Mouse (Mus musculus): ENCODE measurements around the gene Snx33. TPM values are rescaled to one million over a fixed set of nuclear protein-coding genes. Genes with fewer than 3 reads are reported as not detected.
A peak's percentile ranks its signal among the peaks of the same experiment; 100 is the strongest.

The Snx33 gene
- polyA plus RNA-seq, 1 experiment from 2014 or later = 12.3 TPM

DNA sequence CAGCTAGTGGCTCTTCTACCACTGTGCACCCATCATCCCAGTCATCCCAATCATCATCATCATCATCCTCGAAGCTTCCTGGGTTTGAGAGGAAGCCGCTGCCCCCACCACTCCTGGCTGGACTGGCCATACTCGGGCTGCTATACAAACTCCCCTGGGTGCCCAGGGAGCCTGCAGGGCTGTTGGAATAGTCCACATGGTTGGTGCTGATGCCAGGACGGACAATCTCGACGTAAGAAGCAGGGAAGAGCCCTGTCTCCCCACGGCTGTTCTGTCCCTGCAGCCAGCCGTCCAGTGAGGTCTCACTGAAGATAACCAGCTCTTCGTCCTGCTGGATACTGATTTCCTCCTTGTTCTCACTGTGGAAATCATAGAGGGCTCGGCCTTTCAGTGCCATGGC, 1.8 kb downstream of the Snx33 start:
- peaks cover 10% of the 10 kb centered on the region for H3K36me3 ChIP-seq (ENCODE audit: insufficient read depth, low read length)
- no peak for ATAC-seq (ENCODE audit: low FRiP score, low TSS enrichment)
- H3K9me3 ChIP-seq (ENCODE audit: low read length) = peaks cover 6% of the 10 kb centered on the region; the same call in 1 of the 2 replicates
- peaks cover 51% of the 10 kb centered on the region for H3K4me1 ChIP-seq (ENCODE audit: insufficient read depth, low read length)
- H3K9ac ChIP-seq (replicated peaks; ENCODE audit: low read length) = peak overlapping the region; percentile 76
- H3K27ac ChIP-seq (ENCODE audit: low read length) = peak overlapping the region; percentile 98; the same call in 1 of the 2 replicates
- peak overlapping the region; percentile 71 for H3K4me3 ChIP-seq (ENCODE audit: low read length)
- H3K4me2 ChIP-seq (replicated peaks; ENCODE audit: low read depth, low read length) = peak overlapping the region; percentile 90
- WGBS = 76% methylated on average over 10 of the region's 10 CpGs
- H3K27me3 ChIP-seq (ENCODE audit: insufficient read depth, low read length) = no peaks in the 10 kb centered on the region

DNA sequence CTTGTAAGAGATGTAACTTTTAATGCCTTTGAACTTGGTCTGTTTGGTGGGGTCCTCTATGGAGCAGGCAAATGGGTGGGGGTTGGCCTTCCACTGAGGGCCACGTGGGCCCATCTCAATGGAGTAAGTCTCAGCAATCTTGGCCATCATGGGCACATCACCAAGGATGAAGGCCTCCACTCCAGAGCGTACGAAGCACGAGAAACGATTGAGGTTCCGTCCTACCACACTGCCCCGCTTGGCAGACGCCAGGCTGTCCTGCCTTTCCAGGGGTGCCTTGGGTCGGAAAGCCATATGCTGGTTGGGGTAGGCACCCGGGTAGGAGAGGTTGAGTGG, 2.2 kb downstream of the Snx33 start:
- Histone ChIP-seq H3K36me3 (ENCODE audit: insufficient read depth, low read length) (peaks cover 11% of the 10 kb centered on the region), H3K4me1 (ENCODE audit: insufficient read depth, low read length) (peaks cover 51% of the 10 kb centered on the region), H3K27me3 (ENCODE audit: insufficient read depth, low read length) (no peaks in the 10 kb centered on the region), H3K9me3 (ENCODE audit: low read length) (peaks cover 6% of the 10 kb centered on the region; the same call in 1 of the 2 replicates), H3K4me2 (replicated peaks; ENCODE audit: low read depth, low read length) (peak overlapping the region; percentile 90), H3K9ac (replicated peaks; ENCODE audit: low read length) (no peak overlapping the region), H3K4me3 (ENCODE audit: low read length) (no peak overlapping the region), H3K27ac (ENCODE audit: low read length) (no peak overlapping the region)
- ATAC-seq (ENCODE audit: low FRiP score, low TSS enrichment) = no peak
- 94% methylated on average over 10 of the region's 10 CpGs for WGBS

DNA sequence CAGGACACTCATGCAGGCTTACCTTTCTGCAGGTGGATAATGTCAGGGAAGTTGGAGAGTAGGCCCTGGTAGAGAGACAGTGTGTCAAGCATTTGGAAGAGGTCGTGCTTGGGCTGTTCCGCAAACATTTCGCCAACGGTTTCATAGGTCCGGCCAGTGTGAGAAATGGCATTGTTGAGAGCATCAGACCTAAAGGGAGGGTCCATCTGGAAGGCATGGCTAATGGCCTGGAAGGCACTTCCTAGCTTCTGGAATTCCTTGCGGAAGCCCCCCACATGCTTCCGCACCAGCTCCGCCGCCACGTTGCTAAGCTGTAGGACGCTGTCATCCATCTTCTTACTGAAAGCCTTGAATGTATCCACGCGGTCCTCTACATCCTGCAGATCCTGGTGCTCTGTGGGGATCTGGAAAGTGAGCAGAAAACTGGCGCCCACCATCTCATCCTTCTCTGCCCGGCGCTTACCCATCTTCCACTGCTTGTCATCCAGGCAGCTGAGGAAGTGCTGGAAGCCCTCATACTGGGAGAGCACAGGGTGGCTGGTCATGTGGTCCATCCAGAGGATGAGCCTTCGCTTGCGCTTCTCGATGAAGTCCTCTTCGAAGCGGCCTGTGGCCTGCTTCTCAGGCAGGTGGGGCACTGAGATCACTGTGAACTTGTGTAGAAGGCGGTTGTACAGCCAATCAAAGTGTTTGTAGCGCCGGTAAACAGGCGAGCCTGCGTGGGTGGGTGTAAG, 2.7 kb downstream of the Snx33 start:
- 81% methylated on average over 26 of the region's 26 CpGs for WGBS
- peaks cover 6% of the 10 kb centered on the region; the same call in 1 of the 2 replicates for H3K9me3 ChIP-seq (ENCODE audit: low read length)
- peak overlapping the region; percentile 60 for H3K9ac ChIP-seq (replicated peaks; ENCODE audit: low read length)
- no peaks in the 10 kb centered on the region for H3K27me3 ChIP-seq (ENCODE audit: insufficient read depth, low read length)
- no peak for ATAC-seq (ENCODE audit: low FRiP score, low TSS enrichment)
- H3K36me3 ChIP-seq (ENCODE audit: insufficient read depth, low read length) = peaks cover 11% of the 10 kb centered on the region
- peaks cover 51% of the 10 kb centered on the region for H3K4me1 ChIP-seq (ENCODE audit: insufficient read depth, low read length)
- H3K4me2 ChIP-seq (replicated peaks; ENCODE audit: low read depth, low read length) = peak overlapping the region; percentile 90
- H3K4me3 ChIP-seq (ENCODE audit: low read length) = peak overlapping the region; percentile 43
- H3K27ac ChIP-seq (ENCODE audit: low read length) = peak overlapping the region; percentile 74

DNA sequence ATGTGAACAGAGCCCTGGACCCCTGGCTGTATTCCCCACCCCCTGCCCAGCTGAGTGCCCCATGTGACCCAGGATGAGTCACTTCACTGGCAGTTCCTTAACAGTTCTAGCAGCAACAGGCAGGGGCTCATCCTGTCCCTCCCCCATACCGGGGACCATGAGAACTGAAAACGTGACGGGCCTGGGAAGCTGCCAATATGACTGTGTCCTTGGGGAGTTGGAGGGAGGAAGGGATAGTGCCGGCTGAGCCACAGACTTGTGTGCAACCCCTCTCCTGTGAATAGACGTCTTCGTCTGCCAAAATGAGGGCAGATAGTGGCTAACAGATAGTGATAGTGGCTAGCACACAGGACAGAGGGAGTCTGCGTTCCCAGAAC, 3.5 kb downstream of the Snx33 start:
- H3K4me2 ChIP-seq (replicated peaks; ENCODE audit: low read depth, low read length) = peak overlapping the region; percentile 90
- H3K4me3 ChIP-seq (ENCODE audit: low read length) = peak overlapping the region; percentile 43
- peaks cover 18% of the 10 kb centered on the region for H3K36me3 ChIP-seq (ENCODE audit: insufficient read depth, low read length)
- peaks cover 51% of the 10 kb centered on the region for H3K4me1 ChIP-seq (ENCODE audit: insufficient read depth, low read length)
- peak overlapping the region; percentile 60 for H3K9ac ChIP-seq (replicated peaks; ENCODE audit: low read length)
- WGBS = 13% methylated on average over 7 of the region's 7 CpGs
- H3K9me3 ChIP-seq (ENCODE audit: low read length) = peaks cover 6% of the 10 kb centered on the region; the same call in 1 of the 2 replicates
- no peaks in the 10 kb centered on the region for H3K27me3 ChIP-seq (ENCODE audit: insufficient read depth, low read length)
- ATAC-seq (ENCODE audit: low FRiP score, low TSS enrichment) = peak; percentile 57
- H3K27ac ChIP-seq (ENCODE audit: low read length) = peak overlapping the region; percentile 74

DNA sequence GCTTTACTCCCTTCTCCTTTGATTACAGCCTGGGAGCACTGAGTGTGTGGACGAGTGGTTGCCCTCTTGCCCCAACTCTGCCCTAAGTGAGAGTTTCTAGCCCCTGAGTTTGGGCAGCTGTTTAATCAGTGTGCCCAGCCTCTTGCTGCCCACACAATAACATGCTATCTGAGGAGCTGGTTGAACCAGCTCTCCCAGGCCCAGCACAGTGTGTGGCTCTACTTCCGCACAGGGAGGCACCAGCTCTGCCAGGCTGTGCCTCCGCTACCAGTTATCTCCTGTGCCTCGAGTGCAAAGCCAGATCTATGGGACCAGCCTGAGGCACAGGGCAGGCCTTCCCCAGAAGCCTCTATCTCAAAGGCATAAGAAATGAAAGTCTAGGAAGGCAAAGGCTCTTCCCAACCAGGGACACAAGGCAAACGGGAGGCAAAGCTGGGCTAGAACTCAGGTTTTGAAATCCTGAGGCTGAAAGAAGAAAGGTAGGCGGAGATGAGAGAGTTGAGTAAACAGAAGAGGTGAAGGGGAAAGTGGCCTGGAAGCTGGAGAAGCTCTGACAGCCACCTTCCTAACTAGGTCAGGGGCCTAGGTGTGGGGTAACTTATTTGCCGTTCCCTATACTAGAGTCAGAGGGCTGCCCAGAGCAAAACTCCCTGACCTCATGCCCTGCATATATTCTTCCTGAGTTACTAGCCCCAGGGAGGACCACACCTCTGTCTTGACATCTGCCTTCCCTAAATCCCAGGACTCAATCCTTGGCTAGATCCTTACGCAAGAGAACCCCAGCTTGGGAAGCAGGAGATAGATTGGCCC, 4.1 kb downstream of the Snx33 start:
- peaks cover 18% of the 10 kb centered on the region for H3K36me3 ChIP-seq (ENCODE audit: insufficient read depth, low read length)
- no peaks in the 10 kb centered on the region for H3K27me3 ChIP-seq (ENCODE audit: insufficient read depth, low read length)
- peak overlapping the region; percentile 43 for H3K4me3 ChIP-seq (ENCODE audit: low read length)
- peaks cover 6% of the 10 kb centered on the region; the same call in 1 of the 2 replicates for H3K9me3 ChIP-seq (ENCODE audit: low read length)
- peak overlapping the region; percentile 74 for H3K27ac ChIP-seq (ENCODE audit: low read length)
- peak overlapping the region; percentile 90 for H3K4me2 ChIP-seq (replicated peaks; ENCODE audit: low read depth, low read length)
- ATAC-seq (ENCODE audit: low FRiP score, low TSS enrichment) = no peak
- H3K4me1 ChIP-seq (ENCODE audit: insufficient read depth, low read length) = peaks cover 51% of the 10 kb centered on the region
- WGBS = 42% methylated on average over 8 of the region's 8 CpGs
- peak overlapping the region; percentile 60 for H3K9ac ChIP-seq (replicated peaks; ENCODE audit: low read length)

DNA sequence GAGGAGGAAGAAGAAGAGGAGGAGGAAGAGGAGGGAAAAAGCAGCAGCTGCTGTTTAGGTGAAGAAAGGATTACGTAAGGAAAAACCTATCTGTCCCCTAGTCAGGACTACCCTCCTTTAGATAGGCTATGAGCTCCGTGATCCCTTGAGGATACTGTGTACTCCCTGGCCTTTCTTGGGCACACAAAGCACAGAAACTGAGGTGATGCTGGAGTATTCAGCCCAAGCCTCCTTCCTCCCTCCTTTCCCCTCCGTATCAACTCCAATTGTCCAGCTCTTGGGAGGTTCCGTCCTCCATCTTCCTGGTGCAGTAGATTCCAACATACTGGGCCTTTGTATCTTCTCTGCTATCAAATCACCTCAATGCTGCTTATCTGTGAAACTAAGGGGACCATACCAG, 5.4 kb downstream of the Snx33 start:
- H3K36me3 ChIP-seq (ENCODE audit: insufficient read depth, low read length) = peaks cover 27% of the 10 kb centered on the region
- peaks cover 6% of the 10 kb centered on the region; the same call in 1 of the 2 replicates for H3K9me3 ChIP-seq (ENCODE audit: low read length)
- no peak overlapping the region for H3K9ac ChIP-seq (replicated peaks; ENCODE audit: low read length)
- H3K27ac ChIP-seq (ENCODE audit: low read length) = no peak overlapping the region
- 93% methylated on average over 4 of the region's 4 CpGs for WGBS
- no peak overlapping the region for H3K4me3 ChIP-seq (ENCODE audit: low read length)
- ATAC-seq (ENCODE audit: low FRiP score, low TSS enrichment) = no peak
- H3K4me1 ChIP-seq (ENCODE audit: insufficient read depth, low read length) = peaks cover 45% of the 10 kb centered on the region
- peak overlapping the region; percentile 90; the same call in 1 of the 2 replicates for H3K4me2 ChIP-seq (replicated peaks; ENCODE audit: low read depth, low read length)
- H3K27me3 ChIP-seq (ENCODE audit: insufficient read depth, low read length) = no peaks in the 10 kb centered on the region

DNA sequence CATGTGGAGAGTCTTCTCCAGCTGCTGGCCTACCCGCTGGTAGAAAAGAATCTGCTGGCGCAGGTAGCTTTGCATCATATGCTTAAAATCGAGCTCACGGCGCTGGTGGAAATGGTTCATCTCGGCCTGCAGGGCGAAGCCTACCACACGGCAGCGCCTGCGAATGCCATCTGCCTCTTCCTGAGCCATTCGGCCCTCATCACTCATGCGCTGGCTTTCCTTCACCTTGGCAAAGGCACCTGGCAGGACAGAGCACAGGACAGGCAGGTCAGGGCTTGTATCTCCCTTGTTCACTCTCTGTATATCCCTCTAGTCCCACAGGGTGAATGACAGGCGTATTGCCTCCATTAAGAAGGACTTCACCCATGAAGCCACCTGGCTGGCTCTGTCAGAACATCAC, 9.7 kb downstream of the Snx33 start:
- Histone ChIP-seq H3K36me3 (ENCODE audit: insufficient read depth, low read length) (peaks cover 51% of the 10 kb centered on the region), H3K4me1 (ENCODE audit: insufficient read depth, low read length) (peaks cover 9% of the 10 kb centered on the region), H3K9ac (replicated peaks; ENCODE audit: low read length) (no peak overlapping the region), H3K9me3 (ENCODE audit: low read length) (peaks cover 6% of the 10 kb centered on the region; the same call in 1 of the 2 replicates), H3K27me3 (ENCODE audit: insufficient read depth, low read length) (no peaks in the 10 kb centered on the region), H3K27ac (ENCODE audit: low read length) (no peak overlapping the region), H3K4me3 (ENCODE audit: low read length) (no peak overlapping the region), H3K4me2 (replicated peaks; ENCODE audit: low read depth, low read length) (no peak overlapping the region)
- 97% methylated on average over 13 of the region's 13 CpGs for WGBS
- no peak for ATAC-seq (ENCODE audit: low FRiP score, low TSS enrichment)

DNA sequence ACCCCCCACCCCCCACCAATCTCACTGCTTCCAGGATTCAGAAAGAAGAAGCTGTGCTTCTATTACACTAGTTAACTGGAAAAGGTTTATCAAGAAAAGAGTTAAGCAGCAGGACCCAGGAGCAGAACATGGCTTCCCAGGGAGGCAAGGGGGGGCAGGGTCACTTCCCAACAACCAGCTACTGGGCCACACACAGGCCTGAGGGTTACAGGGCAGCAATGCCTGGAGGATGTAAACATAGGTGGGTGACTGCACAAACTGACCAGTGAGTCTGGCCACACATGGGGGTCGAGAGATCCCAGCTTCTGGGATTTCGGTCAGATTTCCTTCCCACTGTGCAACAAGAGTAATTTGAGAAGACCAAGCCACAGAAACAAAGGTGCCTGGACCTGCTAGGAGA, 11.0 kb downstream of the Snx33 start:
- no peak overlapping the region for H3K4me2 ChIP-seq (replicated peaks; ENCODE audit: low read depth, low read length)
- H3K27me3 ChIP-seq (ENCODE audit: insufficient read depth, low read length) = no peaks in the 10 kb centered on the region
- H3K4me1 ChIP-seq (ENCODE audit: insufficient read depth, low read length) = no peaks in the 10 kb centered on the region
- H3K4me3 ChIP-seq (ENCODE audit: low read length) = no peak overlapping the region
- peaks cover 6% of the 10 kb centered on the region; the same call in 1 of the 2 replicates for H3K9me3 ChIP-seq (ENCODE audit: low read length)
- 51% methylated on average over 2 of the region's 2 CpGs for WGBS
- no peak for ATAC-seq (ENCODE audit: low FRiP score, low TSS enrichment)
- H3K9ac ChIP-seq (replicated peaks; ENCODE audit: low read length) = no peak overlapping the region
- H3K36me3 ChIP-seq (ENCODE audit: insufficient read depth, low read length) = peaks cover 48% of the 10 kb centered on the region
- no peak overlapping the region for H3K27ac ChIP-seq (ENCODE audit: low read length)

DNA sequence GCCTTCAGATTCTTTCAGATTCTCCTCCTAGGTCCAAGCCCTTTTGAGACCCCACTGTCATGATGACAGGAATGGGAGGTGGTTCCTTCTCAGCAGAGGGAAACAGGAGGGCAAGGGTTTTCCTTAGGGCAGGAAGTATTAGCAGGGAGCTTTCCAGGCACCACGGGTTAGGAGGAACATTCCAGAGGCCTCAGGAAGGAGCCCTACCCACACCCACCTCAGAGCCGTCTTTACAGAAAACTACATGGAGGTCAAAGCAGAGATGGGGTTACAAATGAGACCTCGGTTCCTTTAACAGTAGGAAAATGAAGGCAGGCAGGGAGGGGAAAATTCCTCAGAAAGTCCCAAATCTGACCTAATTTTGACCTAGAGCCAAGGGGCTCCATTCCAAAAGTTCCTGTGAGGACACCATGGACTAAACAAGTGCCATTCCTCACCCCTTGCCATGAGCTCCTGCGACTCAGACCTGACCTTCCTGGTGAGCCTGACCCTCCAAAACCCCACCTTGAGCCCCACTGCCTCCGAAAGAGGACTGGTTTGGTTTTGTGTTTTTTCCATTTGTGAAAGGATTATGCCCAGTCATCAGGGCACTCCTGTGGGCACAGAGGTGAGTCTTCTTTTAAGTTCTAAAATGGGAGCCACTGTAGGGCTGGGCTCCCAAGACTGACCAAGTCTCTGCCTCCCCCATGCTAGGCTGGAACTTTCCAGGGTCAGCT, 12.3 kb downstream of the Snx33 start:
- Histone ChIP-seq H3K4me3 (ENCODE audit: low read length) (no peak overlapping the region), H3K9ac (replicated peaks; ENCODE audit: low read length) (no peak overlapping the region), H3K4me2 (replicated peaks; ENCODE audit: low read depth, low read length) (no peak overlapping the region), H3K27ac (ENCODE audit: low read length) (no peak overlapping the region), H3K9me3 (ENCODE audit: low read length) (no peaks in the 10 kb centered on the region), H3K27me3 (ENCODE audit: insufficient read depth, low read length) (no peaks in the 10 kb centered on the region), H3K36me3 (ENCODE audit: insufficient read depth, low read length) (peaks cover 39% of the 10 kb centered on the region), H3K4me1 (ENCODE audit: insufficient read depth, low read length) (no peaks in the 10 kb centered on the region)
- no peak for ATAC-seq (ENCODE audit: low FRiP score, low TSS enrichment)
- 70% methylated on average over 5 of the region's 5 CpGs for WGBS

All from kidney, embryonic 16.5 days (tissue).